Mouse (Mus musculus) intestine, embryonic 14.5 days (tissue): ENCODE measurements at regions not wholly inside any gene's neighbourhood (a gene's known extent, or its start where the extent isn't known, plus 50 kb on each side); places are given as distances from the start of the nearest gene placed in this dataset.
"Not testable (repeated sequence)": the region's sequence is repeated elsewhere in the genome, so short reads cannot be mapped to it uniquely, and the experiment has no call there.

Source experiments
- ATAC-seq: fragments of 200-750 bp; cut with Nextera tagmentation; replicated peaks from 2 replicates; pipeline ENCODE4 v1.8.0; 2017; ENCODE audit warnings: low read depth, moderate number of reproducible peaks, moderate TSS enrichment, moderate library complexity; ENCODE audit not compliant: low FRiP score, low TSS enrichment
- DNase-seq: peaks from one replicate; pipeline ENCODE4 v3.0.0-alpha.2; 2018; ENCODE audit warnings: low spot score
- H3K27ac ChIP-seq: fragments of 300-500 bp; sonication (generic); 2 replicates; pipeline ENCODE4 v1.5.1; 2014; ENCODE audit warnings: low read depth, mild to moderate bottlenecking, control low read depth
- H3K27me3 ChIP-seq: fragments of 300-500 bp; sonication (generic); replicated peaks from 2 replicates; pipeline ENCODE4 v1.6.1; 2014; ENCODE audit warnings: low read length, control low read depth; ENCODE audit not compliant: control insufficient read depth, insufficient read depth
- H3K36me3 ChIP-seq: fragments of 300-500 bp; sonication (generic); 2 replicates; pipeline ENCODE4 v1.6.1; 2014; ENCODE audit warnings: low read length, control low read depth; ENCODE audit not compliant: control insufficient read depth, insufficient read depth
- H3K4me1 ChIP-seq: fragments of 300-500 bp; sonication (generic); replicated peaks from 2 replicates; pipeline ENCODE4 v1.6.1; 2014; ENCODE audit warnings: low read length, control low read depth, mixed read lengths; ENCODE audit not compliant: control insufficient read depth, insufficient read depth
- H3K4me2 ChIP-seq: fragments of 300-500 bp; sonication (generic); 2 replicates; pipeline ENCODE4 v1.6.1; 2014; ENCODE audit warnings: low read length
- H3K4me3 ChIP-seq: fragments of 300-500 bp; sonication (generic); 2 replicates; pipeline ENCODE4 v1.5.1; 2014; ENCODE audit warnings: low read depth, low read length, control low read depth, mixed read lengths
- H3K9ac ChIP-seq: fragments of 300-500 bp; sonication (generic); 2 replicates; pipeline ENCODE4 v1.6.1; 2014; ENCODE audit warnings: mild to moderate bottlenecking, low read length
- H3K9me3 ChIP-seq: fragments of 300-500 bp; sonication (generic); 2 replicates; pipeline ENCODE4 v1.6.1; 2016; ENCODE audit warnings: low read length, control low read depth; ENCODE audit not compliant: control insufficient read depth
- WGBS: fragments of 180-500 bp; shearing (Covaris S2); extraction: QIAGEN DNeasy Blood & Tissue Kit; methylation state at CpG from one replicate; pipeline ENCODE4 v1.1.7; 2014; 5-methylcytosine and 5-hydroxymethylcytosine counted together

- Histone ChIP-seq H3K27ac (no peak overlapping the region), H3K9ac (no peak overlapping the region), H3K27me3 (no peaks in the 10 kb centered on the region), H3K4me2 (no peak overlapping the region), H3K4me1 (no peaks in the 10 kb centered on the region), H3K4me3 (no peak overlapping the region), H3K36me3 (no peaks in the 10 kb centered on the region), H3K9me3 (no peaks in the 10 kb centered on the region)
- ATAC-seq (no peak), DNase-seq (no peak)
- 88% methylated on average over 3 of the region's 3 CpGs for WGBS
Measured at GRCm38 (mm10) chr15:5872042-5872441, 427.5 kb upstream of the Dab2 start.

GRCm38 (mm10) chr15:5877749-5878148 lies 421.8 kb upstream of the Dab2 start:
- no peaks in the 10 kb centered on the region for H3K27me3 ChIP-seq
- WGBS: 93% methylated on average over 5 of the region's 5 CpGs
- H3K27ac ChIP-seq: no peak overlapping the region
- ATAC-seq (no peak), DNase-seq (no peak)
- H3K9ac ChIP-seq: no peak overlapping the region
- no peak overlapping the region for H3K4me2 ChIP-seq
- no peak overlapping the region for H3K4me3 ChIP-seq
- no peaks in the 10 kb centered on the region for H3K36me3 ChIP-seq
- H3K9me3 ChIP-seq: no peaks in the 10 kb centered on the region
- H3K4me1 ChIP-seq: no peaks in the 10 kb centered on the region

- no peaks in the 10 kb centered on the region for H3K27me3 ChIP-seq
- H3K4me1 ChIP-seq: 0 out of 2 replicates have a peak, but pooled peaks cover 6% of the 10 kb centered on the region
- no peak overlapping the region for H3K9ac ChIP-seq
- WGBS: 90% methylated on average over 3 of the region's 3 CpGs
- H3K27ac ChIP-seq: no peak overlapping the region
- no peak overlapping the region for H3K4me3 ChIP-seq
- no peak for DNase-seq
- H3K36me3 ChIP-seq: no peaks in the 10 kb centered on the region
- no peaks in the 10 kb centered on the region for H3K9me3 ChIP-seq
- no peak overlapping the region for H3K4me2 ChIP-seq
- ATAC-seq: no peak
Measured at GRCm38 (mm10) chr15:5891188-5891587, 408.4 kb upstream of the Dab2 start.

DNA sequence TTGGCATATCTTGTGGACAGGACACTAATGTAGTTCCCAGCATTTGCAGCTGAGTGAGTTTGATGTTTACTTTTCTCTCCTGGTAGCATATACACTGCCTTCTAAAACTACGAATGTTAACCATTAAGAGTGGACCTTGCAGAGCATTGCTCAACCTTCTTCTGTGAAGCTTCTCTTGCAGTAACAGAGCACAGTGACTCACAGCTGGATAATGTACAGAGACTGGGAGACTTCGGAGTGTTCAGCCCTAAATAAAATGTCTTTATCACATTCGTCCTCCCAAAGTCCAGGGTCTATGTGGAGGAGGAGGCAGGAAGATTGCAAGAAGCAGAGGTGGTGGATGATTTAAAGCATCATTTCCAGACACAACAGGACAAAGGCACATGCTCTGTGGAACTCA lies 407.6 kb upstream of the Dab2 start:
- 0 out of 2 replicates have a peak, but pooled peaks cover 6% of the 10 kb centered on the region for H3K4me1 ChIP-seq
- no peak overlapping the region for H3K9ac ChIP-seq
- no peak overlapping the region for H3K4me2 ChIP-seq
- no peaks in the 10 kb centered on the region for H3K36me3 ChIP-seq
- no peaks in the 10 kb centered on the region for H3K9me3 ChIP-seq
- H3K4me3 ChIP-seq: no peak overlapping the region
- no peaks in the 10 kb centered on the region for H3K27me3 ChIP-seq
- DNase-seq (no peak), ATAC-seq (no peak)
- H3K27ac ChIP-seq: no peak overlapping the region
- 37% methylated on average over 3 of the region's 3 CpGs for WGBS

- H3K9me3 ChIP-seq, ATAC-seq, H3K4me1 ChIP-seq, H3K4me3 ChIP-seq, H3K9ac ChIP-seq, DNase-seq, H3K27me3 ChIP-seq, H3K27ac ChIP-seq, H3K36me3 ChIP-seq, H3K4me2 ChIP-seq: not testable (repeated sequence)
- 89% methylated on average over 5 of the region's 5 CpGs for WGBS
Measured at GRCm38 (mm10) chr15:5895688-5896470, 403.7 kb upstream of the Dab2 start.

GRCm38 (mm10) chr15:5915261-5915660 lies 384.3 kb upstream of the Dab2 start:
- no peaks in the 10 kb centered on the region for H3K27me3 ChIP-seq
- DNase-seq: no peak
- no peak overlapping the region for H3K9ac ChIP-seq
- H3K9me3 ChIP-seq: no peaks in the 10 kb centered on the region
- no peaks in the 10 kb centered on the region for H3K4me1 ChIP-seq
- H3K4me3 ChIP-seq: no peak overlapping the region
- no peak overlapping the region for H3K27ac ChIP-seq
- no peaks in the 10 kb centered on the region for H3K36me3 ChIP-seq
- no peak overlapping the region for H3K4me2 ChIP-seq
- WGBS: 2% methylated on average over 2 of the region's 2 CpGs
- no peak for ATAC-seq

GRCm38 (mm10) chr15:5920058-5920457 lies 379.5 kb upstream of the Dab2 start:
- no peaks in the 10 kb centered on the region for H3K27me3 ChIP-seq
- H3K9me3 ChIP-seq: no peaks in the 10 kb centered on the region
- 16% methylated on average over 4 of the region's 4 CpGs for WGBS
- no peaks in the 10 kb centered on the region for H3K4me1 ChIP-seq
- H3K4me2 ChIP-seq: no peak overlapping the region
- DNase-seq: no peak
- no peak for ATAC-seq
- H3K27ac ChIP-seq: no peak overlapping the region
- H3K36me3 ChIP-seq: no peaks in the 10 kb centered on the region
- H3K4me3 ChIP-seq: no peak overlapping the region
- H3K9ac ChIP-seq: no peak overlapping the region

DNA sequence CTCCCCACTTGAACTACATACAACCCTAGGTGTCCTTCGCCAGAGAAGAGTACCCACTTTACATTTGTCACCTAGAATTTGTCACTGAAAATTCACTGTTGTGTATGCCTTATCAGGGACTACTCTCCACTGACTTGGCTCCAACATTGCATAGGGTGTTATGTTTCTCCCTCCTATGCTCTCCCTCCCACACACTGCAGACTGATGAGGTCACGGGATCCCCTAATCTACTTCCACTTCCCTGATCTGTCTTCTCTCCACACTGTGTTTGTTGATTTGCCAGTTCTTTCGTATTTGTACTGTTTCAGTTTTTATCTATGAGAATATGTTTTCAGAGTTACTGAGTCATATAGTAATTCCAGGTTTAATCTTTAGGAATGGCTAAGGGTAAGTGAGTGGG lies 371.8 kb upstream of the Dab2 start:
- Histone ChIP-seq H3K36me3 (no peaks in the 10 kb centered on the region), H3K27ac (no peak overlapping the region), H3K27me3 (no peaks in the 10 kb centered on the region), H3K4me1 (no peaks in the 10 kb centered on the region), H3K9me3 (no peaks in the 10 kb centered on the region), H3K9ac (no peak overlapping the region), H3K4me3 (no peak overlapping the region), H3K4me2 (no peak overlapping the region)
- ATAC-seq (no peak), DNase-seq (no peak)
- 67% methylated on average over 3 of the region's 3 CpGs for WGBS

DNA sequence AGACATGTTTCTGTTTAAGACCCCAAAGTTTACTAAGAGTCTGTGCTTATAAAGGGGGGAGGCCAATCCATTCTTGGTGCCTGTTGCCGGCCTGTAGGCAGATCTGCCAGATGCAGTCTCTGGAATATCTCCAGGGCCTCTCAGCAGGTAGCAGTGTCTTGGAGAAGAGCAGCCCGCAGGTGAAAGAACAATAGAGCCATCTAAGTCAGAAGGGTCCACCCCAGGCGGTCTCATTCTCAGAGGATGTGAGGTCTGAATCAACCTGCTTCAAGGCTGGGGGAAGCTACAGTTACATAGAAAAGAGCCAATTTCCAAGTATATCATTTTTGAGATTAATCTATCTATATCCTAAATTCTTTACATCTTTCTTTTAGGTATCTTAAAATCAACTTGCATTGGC lies 366.0 kb upstream of the Dab2 start:
- 57% methylated on average over 3 of the region's 3 CpGs for WGBS

More for the DNA sequence above, 366.0 kb upstream of the Dab2 start:
- Histone ChIP-seq H3K36me3 (no peaks in the 10 kb centered on the region), H3K4me1 (no peaks in the 10 kb centered on the region), H3K27me3 (no peaks in the 10 kb centered on the region), H3K9me3 (no peaks in the 10 kb centered on the region), H3K27ac (no peak overlapping the region), H3K4me2 (no peak overlapping the region), H3K9ac (no peak overlapping the region), H3K4me3 (no peak overlapping the region)
- no peak for ATAC-seq
- no peak for DNase-seq
